In genomic region chr2:104584226-104584625, GRCm38 (mm10) we compare ENCODE assay signal across 22 mouse cellular contexts. TPM values are rescaled to one million over a fixed set of nuclear protein-coding genes. Genes with fewer than 3 reads are reported as not detected.
DNase-seq lines count a peak whose midpoint lies in the region; ATAC-seq and TF ChIP-seq lines count a peak whose summit lies in the region.
"Had no signal": no experiment of that assay in that cellular context is flagged by ENCODE, and none has a peak within 500 bp of the region (broad histone marks: within the 10 kb centered on the region; RNA-seq: fewer than 3 reads in every experiment).

No protein-coding gene starts in this region.

- H3K9ac ChIP-seq in lung, postnatal 0 days (replicated peaks; ENCODE audit: low read depth), result no peak overlapping the region
- no peak overlapping the region for H3K9ac ChIP-seq in midbrain, embryonic 14.5 days (replicated peaks; ENCODE audit: low read length)
- H3K9ac ChIP-seq: embryonic facial prominence, embryonic 15.5 days; forebrain, embryonic 15.5 days; hindbrain, embryonic 13.5 days had no signal

- in situ Hi-C loops in Patski (cut with MboI; ENCODE audit: low pct_unique_long_range_greater_than_20kb), result loop anchor here (10.0 kb wide), 1 partner anchor 539 kb away; no protein-coding TSS in a partner anchor

- H3K27ac ChIP-seq in kidney, adult 2 months (ENCODE audit: insufficient read depth, low read depth, low read length), result no peak overlapping the region
- no peak overlapping the region for H3K27ac ChIP-seq in lung, postnatal 0 days (ENCODE audit: low read length)
- no peak overlapping the region for H3K27ac ChIP-seq in midbrain, embryonic 14.5 days (replicated peaks; ENCODE audit: low read depth, low read length)
- H3K27ac ChIP-seq: embryonic facial prominence, embryonic 15.5 days; forebrain, embryonic 10.5 days; forebrain, embryonic 15.5 days; hindbrain, embryonic 13.5 days; hindbrain, postnatal 0 days had no signal

- H3K36me3 ChIP-seq in kidney, adult 2 months (ENCODE audit: control insufficient read depth, insufficient read depth, low read length), result no peaks in the 10 kb centered on the region
- H3K36me3 ChIP-seq in lung, postnatal 0 days (ENCODE audit: insufficient read depth, low read length), result no peaks in the 10 kb centered on the region
- no peaks in the 10 kb centered on the region for H3K36me3 ChIP-seq in midbrain, embryonic 14.5 days (ENCODE audit: control insufficient read depth, insufficient read depth, low read length)
- H3K36me3 ChIP-seq: embryonic facial prominence, embryonic 15.5 days; forebrain, embryonic 10.5 days; forebrain, embryonic 15.5 days; hindbrain, embryonic 13.5 days had no signal

- no peaks in the 10 kb centered on the region for H3K27me3 ChIP-seq in kidney, adult 2 months (replicated peaks; ENCODE audit: control insufficient read depth, insufficient read depth, low read length)
- no peaks in the 10 kb centered on the region for H3K27me3 ChIP-seq in lung, postnatal 0 days (replicated peaks; ENCODE audit: insufficient read depth, low read length)
- H3K27me3 ChIP-seq in Patski, result no peaks in the 10 kb centered on the region
- no peaks in the 10 kb centered on the region for H3K27me3 ChIP-seq in midbrain, embryonic 14.5 days (ENCODE audit: control insufficient read depth, insufficient read depth, low read length)
- H3K27me3 ChIP-seq: embryonic facial prominence, embryonic 15.5 days; forebrain, embryonic 15.5 days; hindbrain, embryonic 13.5 days had no signal

- no peak for ATAC-seq in lung, postnatal 0 days
- ATAC-seq in Patski, result no peak
- no peak for ATAC-seq in midbrain, embryonic 14.5 days (ENCODE audit: low FRiP score, low TSS enrichment)
- ATAC-seq: forebrain, embryonic 15.5 days; hindbrain, postnatal 0 days had no signal

- WGBS in kidney, adult 2 months, result 88% methylated on average over 7 of the region's 7 CpGs
- WGBS in lung, postnatal 0 days, result 79% methylated on average over 7 of the region's 7 CpGs
- WGBS in midbrain, embryonic 14.5 days, result 73% methylated on average over 7 of the region's 7 CpGs

- no peak overlapping the region for H3K4me2 ChIP-seq in lung, postnatal 0 days (replicated peaks; ENCODE audit: low read depth, low read length)
- no peak overlapping the region for H3K4me2 ChIP-seq in midbrain, embryonic 14.5 days (ENCODE audit: low read length)
- H3K4me2 ChIP-seq: embryonic facial prominence, embryonic 15.5 days; forebrain, embryonic 15.5 days; hindbrain, embryonic 13.5 days had no signal

- POLR2A ChIA-PET in Patski (lab: Charles Lee), result no interaction called here

- DNase-seq in kidney, adult 2 months, result no peak
- DNase-seq in kidney, postnatal 14 days, result no peak
- no peak for DNase-seq in lung, postnatal 0 days (ENCODE audit: low spot score)
- no peak for DNase-seq in lung, postnatal 4 days
- DNase-seq in A20 (ENCODE audit: low read depth, low spot score), result peak; percentile 52
- no peak for DNase-seq in Patski (ENCODE audit: low read depth, low spot score)
- no peak for DNase-seq in gastrocnemius, postnatal 25 days
- no peak for DNase-seq in midbrain, embryonic 14.5 days
- DNase-seq: adrenal gland, postnatal 10 days; cerebellum, adult 11 months; cerebellum, adult 8-10 months; cerebellum, postnatal 14 days; embryo, embryonic 11 days; gastrocnemius, postnatal 14 days; heart, postnatal 10 days; heart, postnatal 4 days had no signal

- no peak for TF ChIP-seq EP300 in lung, postnatal 0 days (IDR thresholded peaks at IDR 0.05)

- 0 out of 2 replicates have a peak, but pooled peaks have one; percentile 2 for TF ChIP-seq CTCF in kidney, adult 2 months (conservative IDR thresholded peaks at IDR 0.05; ENCODE audit: insufficient read depth, insufficient read length, low read depth, low read length)
- peak; percentile 27; the same call in 1 of the 2 replicates for TF ChIP-seq CTCF in lung, postnatal 0 days (IDR thresholded peaks at IDR 0.05)
- TF ChIP-seq CTCF in Patski (IDR thresholded peaks at IDR 0.05), result peak; percentile 26

- H3K4me3 ChIP-seq in kidney, adult 2 months (ENCODE audit: insufficient read depth, low read depth, low read length), result no peak overlapping the region
- H3K4me3 ChIP-seq in lung, postnatal 0 days (ENCODE audit: low read depth, low read length), result no peak overlapping the region
- no peak overlapping the region for H3K4me3 ChIP-seq in midbrain, embryonic 14.5 days (replicated peaks; ENCODE audit: low read depth, low read length)
- H3K4me3 ChIP-seq: embryonic facial prominence, embryonic 15.5 days; erythroblast, embryonic 14.5 days; forebrain, embryonic 10.5 days; forebrain, embryonic 15.5 days; hindbrain, embryonic 13.5 days had no signal

- CTCF ChIA-PET in Patski (lab: Charles Lee), result interaction anchor here (1.0 to 1.2 kb wide), 3 partner anchors 136 to 160 kb away, joined by 3 to 5 read pairs (median 4); no protein-coding TSS in a partner anchor

- no peak for TF ChIP-seq POLR2A in kidney, adult 2 months (IDR thresholded peaks at IDR 0.05; ENCODE audit: low read depth, low read length)

- no peaks in the 10 kb centered on the region; the same call in 1 of the 2 replicates for H3K4me1 ChIP-seq in kidney, adult 2 months (ENCODE audit: control insufficient read depth, insufficient read depth, low read length)
- H3K4me1 ChIP-seq in lung, postnatal 0 days (ENCODE audit: insufficient read depth, low read depth, low read length), result no peaks in the 10 kb centered on the region
- no peaks in the 10 kb centered on the region for H3K4me1 ChIP-seq in midbrain, embryonic 14.5 days (ENCODE audit: control insufficient read depth, insufficient read depth, low read length)
- H3K4me1 ChIP-seq: embryonic facial prominence, embryonic 15.5 days had no signal

- H3K9me3 ChIP-seq in lung, postnatal 0 days (ENCODE audit: low read length), result no peaks in the 10 kb centered on the region
- H3K9me3 ChIP-seq in midbrain, embryonic 14.5 days (ENCODE audit: control insufficient read depth, low read length), result no peaks in the 10 kb centered on the region
- H3K9me3 ChIP-seq: embryonic facial prominence, embryonic 15.5 days; forebrain, embryonic 10.5 days; forebrain, embryonic 15.5 days; hindbrain, embryonic 13.5 days had no signal

RNA-seq across cellular contexts. Expression of gene Cstf3, which starts 6.1 kb away (rescaled TPM):
- polyA plus RNA-seq in kidney, adult 2 months (2012; rRNA removed), result 5.8 and 6.9 TPM in 2 replicates
- 31.5 and 33.7 TPM in 2 replicates for polyA plus RNA-seq in lung, postnatal 0 days (2015; fragmentation: Nextera tagmentation; extraction: Ambion mirVana)
- 30.9 TPM for polyA plus RNA-seq in Patski (2021)
- total RNA-seq in gastrocnemius, postnatal 25 days (2021), result 1 to 10 TPM; 9.1 to 9.8 TPM
- 97.0 and 102 TPM in 2 replicates for polyA plus RNA-seq in midbrain, embryonic 14.5 days (2014; fragmentation: Nextera tagmentation; extraction: Ambion mirVana)
